Mouse (Mus musculus): ENCODE measurements around the gene Uhrf1.

- no peak for TF ChIP-seq CTCF (IDR thresholded peaks at IDR 0.05; ENCODE audit: control insufficient read depth, insufficient read depth, low read length)
- no peak for TF ChIP-seq POLR2A (IDR thresholded peaks at IDR 0.05; ENCODE audit: borderline replicate concordance, control insufficient read depth, low read depth, low read length)
These were observed 45.0 kb downstream of the Uhrf1 start for GRCm38 (mm10) chr17:56348128-56348527.
